Mouse (Mus musculus) forebrain, embryonic 15.5 days (tissue): ENCODE data around the gene Rhox3a2. TPM values are rescaled to one million over a fixed set of nuclear protein-coding genes. Genes with fewer than 3 reads are reported as not detected.
"Not testable (repeated sequence)": the region's sequence is repeated elsewhere in the genome, so short reads cannot be mapped to it uniquely, and the experiment has no call there.

Experiments used
- ATAC-seq: fragments of 200-750 bp; cut with Nextera tagmentation; replicated peaks from 2 replicates; pipeline ENCODE4 v1.8.0; 2017; ENCODE audit warnings: mild to moderate bottlenecking, moderate TSS enrichment, moderate library complexity
- H3K27ac ChIP-seq: fragments of 300-500 bp; sonication (generic); replicated peaks from 2 replicates; pipeline ENCODE4 v1.5.1; 2015; ENCODE audit warnings: mild to moderate bottlenecking, inconsistent platforms
- H3K27me3 ChIP-seq: fragments of 300-500 bp; sonication (generic); 2 replicates; pipeline ENCODE4 v1.6.1; 2015; ENCODE audit warnings: inconsistent platforms
- H3K36me3 ChIP-seq: fragments of 300-500 bp; sonication (generic); 2 replicates; pipeline ENCODE4 v1.6.1; 2015; ENCODE audit warnings: mild to moderate bottlenecking, inconsistent platforms
- H3K4me1 ChIP-seq: fragments of 300-500 bp; sonication (generic); 2 replicates; pipeline ENCODE4 v1.6.1; 2015; ENCODE audit warnings: inconsistent platforms
- H3K4me2 ChIP-seq: fragments of 300-500 bp; sonication (generic); replicated peaks from 2 replicates; pipeline ENCODE4 v1.6.1; 2015; ENCODE audit warnings: mild to moderate bottlenecking, inconsistent platforms
- H3K4me3 ChIP-seq: fragments of 300-500 bp; sonication (generic); 2 replicates; pipeline ENCODE4 v1.5.1; 2015; ENCODE audit warnings: mild to moderate bottlenecking, inconsistent platforms
- H3K9ac ChIP-seq: fragments of 300-500 bp; sonication (generic); replicated peaks from 2 replicates; pipeline ENCODE4 v1.6.1; 2015; ENCODE audit warnings: mild to moderate bottlenecking, inconsistent platforms
- H3K9me3 ChIP-seq: fragments of 300-500 bp; sonication (generic); 2 replicates; pipeline ENCODE4 v1.6.1; 2016; ENCODE audit warnings: inconsistent platforms
- WGBS: fragments of 180-500 bp; shearing (Covaris S2); methylation state at CpG from one replicate; pipeline ENCODE4 v1.1.7; 2015; ENCODE audit warnings: mixed read lengths; 5-methylcytosine and 5-hydroxymethylcytosine counted together
- polyA plus RNA-seq: library from polyadenylated mRNA; unstranded; fragments of >200 nt; fragmentation: Nextera tagmentation; extraction: Ambion mirVana; gene quantifications from 2 replicates; pipeline ENCODE4 v1.2.1, GENCODE M21; 2015

Rhox3a2 gene
- not detected in 2 replicates for polyA plus RNA-seq

- H3K9ac ChIP-seq, H3K27me3 ChIP-seq, H3K36me3 ChIP-seq, H3K27ac ChIP-seq, ATAC-seq, H3K4me3 ChIP-seq, H3K4me1 ChIP-seq, H3K9me3 ChIP-seq, H3K4me2 ChIP-seq: not testable (repeated sequence)
- no CpG with 5 or more reads among the region's 1 CpGs for WGBS
Observed at GRCm38 (mm10) chrX:37379728-37380127, at the start of gene Rhox3a2. Gene Rhox3a2, plus strand, starts transcription at chrX:37380028.

GRCm38 (mm10) chrX:37390548-37390947, 10.7 kb downstream of the Rhox3a2 start, which contains the start of gene Rhox4a2:
Gene Rhox4a2, plus strand, starts transcription at chrX:37390848.
- H3K4me2 ChIP-seq, ATAC-seq, H3K9me3 ChIP-seq, H3K27me3 ChIP-seq, H3K27ac ChIP-seq, H3K4me3 ChIP-seq, H3K36me3 ChIP-seq, H3K9ac ChIP-seq, H3K4me1 ChIP-seq: not testable (repeated sequence)
- WGBS: 97% methylated on average over 9 of the region's 16 CpGs

- not testable (repeated sequence) for H3K4me3 ChIP-seq, H3K4me1 ChIP-seq, H3K27ac ChIP-seq, H3K9me3 ChIP-seq, H3K9ac ChIP-seq, H3K27me3 ChIP-seq, ATAC-seq, H3K4me2 ChIP-seq, H3K36me3 ChIP-seq
- no CpG with 5 or more reads among the region's 9 CpGs for WGBS
Observed at GRCm38 (mm10) chrX:37411767-37412166, 31.9 kb downstream of the Rhox3a2 start, which contains the start of gene Rhox2b. Gene Rhox2b, plus strand, starts transcription at chrX:37412067.

GRCm38 (mm10) chrX:37432194-37432593, 52.4 kb downstream of the Rhox3a2 start, which contains the start of gene Rhox4b:
Gene Rhox4b, plus strand, starts transcription at chrX:37432494.
- H3K4me1 ChIP-seq, H3K4me3 ChIP-seq, H3K4me2 ChIP-seq, H3K36me3 ChIP-seq, H3K27me3 ChIP-seq, ATAC-seq, H3K9me3 ChIP-seq, H3K9ac ChIP-seq, H3K27ac ChIP-seq: not testable (repeated sequence)
- 86% methylated on average over 14 of the region's 15 CpGs for WGBS

Other genes starting within 250 kb of the Rhox3a2 start
- 0.20 and 0.22 TPM in 2 replicates for gene Akap14, start 211.2 kb upstream of the Rhox3a2 start, polyA plus RNA-seq
- gene Ndufa1, start 188.9 kb upstream of the Rhox3a2 start, polyA plus RNA-seq: 449 and 519 TPM in 2 replicates
- gene Rnf113a1, start 188.8 kb upstream of the Rhox3a2 start, polyA plus RNA-seq: 14.3 and 15.9 TPM in 2 replicates
- not detected in 2 replicates for gene Gm9, start 169.0 kb upstream of the Rhox3a2 start, polyA plus RNA-seq
- not detected in 2 replicates for gene Rhox1, start 157.8 kb upstream of the Rhox3a2 start, polyA plus RNA-seq
- not detected in 2 replicates for gene Rhox2a, start 135.1 kb upstream of the Rhox3a2 start, polyA plus RNA-seq
- gene Rhox3a, start 130.1 kb upstream of the Rhox3a2 start, polyA plus RNA-seq: not detected in 2 replicates
- not detected in 2 replicates for gene Rhox4a, start 114.7 kb upstream of the Rhox3a2 start, polyA plus RNA-seq
- gene Rhox4a2, start 10.8 kb downstream of the Rhox3a2 start, polyA plus RNA-seq: not detected in 2 replicates
- gene Rhox2b, start 32.0 kb downstream of the Rhox3a2 start, polyA plus RNA-seq: not detected in 2 replicates
- not detected in 2 replicates for gene Rhox4b, start 52.5 kb downstream of the Rhox3a2 start, polyA plus RNA-seq
- gene Rhox2c, start 73.7 kb downstream of the Rhox3a2 start, polyA plus RNA-seq: not detected in 2 replicates
- not detected in 2 replicates for gene Rhox3c, start 78.6 kb downstream of the Rhox3a2 start, polyA plus RNA-seq
- not detected in 2 replicates for gene Rhox4c, start 100.3 kb downstream of the Rhox3a2 start, polyA plus RNA-seq
- not detected in 2 replicates for gene Rhox2d, start 113.4 kb downstream of the Rhox3a2 start, polyA plus RNA-seq
- not detected in 2 replicates for gene Rhox4d, start 134.3 kb downstream of the Rhox3a2 start, polyA plus RNA-seq
- not detected in 2 replicates for gene Rhox2e, start 150.4 kb downstream of the Rhox3a2 start, polyA plus RNA-seq
- not detected in 2 replicates for gene Rhox3e, start 162.0 kb downstream of the Rhox3a2 start, polyA plus RNA-seq
- not detected in 2 replicates for gene Rhox4e, start 177.4 kb downstream of the Rhox3a2 start, polyA plus RNA-seq
- gene Rhox2f, start 191.4 kb downstream of the Rhox3a2 start, polyA plus RNA-seq: not detected in 2 replicates
- not detected in 2 replicates for gene Rhox3f, start 201.0 kb downstream of the Rhox3a2 start, polyA plus RNA-seq
- gene Rhox4f, start 227.7 kb downstream of the Rhox3a2 start, polyA plus RNA-seq: not detected in 2 replicates
- gene Rhox3g, start 248.6 kb downstream of the Rhox3a2 start, polyA plus RNA-seq: not detected in 2 replicates